Mouse (Mus musculus): ENCODE measurements at regions not wholly inside any gene's neighbourhood (a gene's known extent, or its start where the extent isn't known, plus 50 kb on each side); places are given as distances from the start of the nearest gene placed in this dataset.

DNA sequence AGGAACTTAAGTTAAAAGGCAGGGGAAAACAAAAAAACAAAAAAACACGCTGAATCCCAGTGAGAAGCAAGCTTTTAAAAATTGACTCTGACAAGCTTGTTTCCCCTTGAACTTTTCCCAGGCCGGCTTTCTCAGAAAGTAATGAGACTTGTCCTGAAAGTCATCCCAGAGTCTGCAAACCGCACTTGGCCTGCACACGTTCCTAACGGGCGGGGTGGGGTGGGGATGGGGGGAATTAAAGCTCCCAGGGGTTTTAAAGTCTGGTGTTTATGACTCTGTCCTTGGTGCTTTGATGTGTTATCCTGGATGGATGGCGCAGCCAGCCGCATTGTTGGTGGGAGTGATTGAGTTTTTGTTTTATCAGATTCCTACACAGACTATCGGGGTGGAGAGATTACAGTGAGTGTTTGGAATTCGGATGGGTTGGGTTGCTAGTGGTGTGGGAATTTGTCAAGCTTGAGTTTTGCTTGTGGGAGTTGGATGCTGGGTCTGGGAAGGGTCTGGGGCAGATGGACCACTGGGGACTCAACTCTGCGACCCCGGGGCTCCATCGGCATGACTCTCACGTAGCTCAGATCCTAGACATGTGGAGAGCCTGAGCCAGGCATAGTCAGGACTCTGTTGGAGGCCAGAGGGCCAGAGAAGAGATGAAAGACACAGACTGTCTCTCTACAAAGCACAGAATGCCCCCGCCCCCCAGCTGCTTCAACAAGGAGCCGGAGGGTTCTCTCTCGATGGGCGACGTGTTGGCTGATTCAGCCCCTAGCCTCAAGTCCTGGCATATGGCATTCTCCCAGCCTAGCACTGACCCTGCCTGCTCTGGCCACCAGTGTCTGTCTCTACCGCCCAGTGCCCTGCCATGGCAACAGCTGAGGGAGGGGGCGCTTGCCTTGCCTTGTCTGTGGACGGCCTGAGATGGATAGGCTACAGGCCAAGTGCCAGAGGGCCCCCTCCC lies 75.5 kb downstream of the E030025P04Rik start:
- no peak overlapping the region; the same call in 1 of the 2 replicates for H3K9ac ChIP-seq (ENCODE audit: low read length)
- no peak overlapping the region for H3K4me2 ChIP-seq (ENCODE audit: low read depth, low read length)
- ATAC-seq (ENCODE audit: low read depth): peak; percentile 62
- peak overlapping the region; percentile 48 for H3K27ac ChIP-seq (ENCODE audit: low read length)
- H3K36me3 ChIP-seq (ENCODE audit: control insufficient read depth, insufficient read depth, low read length): no peaks in the 10 kb centered on the region
- H3K27me3 ChIP-seq (ENCODE audit: control insufficient read depth, insufficient read depth, low read depth, low read length): no peaks in the 10 kb centered on the region
- WGBS: 26% methylated on average over 22 of the region's 22 CpGs
- H3K9me3 ChIP-seq (ENCODE audit: control insufficient read depth, low read length): no peaks in the 10 kb centered on the region
- peaks cover 23% of the 10 kb centered on the region for H3K4me1 ChIP-seq (replicated peaks; ENCODE audit: control insufficient read depth, insufficient read depth, low read length)
- H3K4me3 ChIP-seq (ENCODE audit: low read length): no peak overlapping the region

DNA sequence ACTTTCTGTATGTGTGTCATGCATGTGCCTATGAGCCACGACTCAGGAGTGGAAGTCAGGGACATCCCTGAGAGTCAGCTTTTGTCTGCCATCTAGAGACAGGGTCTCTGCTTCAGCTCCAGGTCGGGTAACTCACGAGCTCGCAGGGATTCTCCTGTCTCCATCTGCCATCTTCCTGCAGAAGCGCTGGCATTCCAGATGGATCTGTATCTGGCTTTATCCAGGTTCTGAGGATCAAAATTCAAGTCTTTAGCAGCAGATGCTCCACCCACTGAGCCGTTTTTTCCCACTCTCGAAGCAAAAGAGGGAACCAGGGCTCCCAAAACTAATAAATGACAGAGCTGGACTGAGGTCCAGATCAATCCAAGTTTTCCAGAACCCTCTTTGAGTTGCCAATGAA lies 76.4 kb downstream of the E030025P04Rik start:
- H3K27ac ChIP-seq (ENCODE audit: low read length): 0 out of 2 replicates have a peak overlapping the region, but pooled peaks have one; percentile 48
- peaks cover 23% of the 10 kb centered on the region for H3K4me1 ChIP-seq (replicated peaks; ENCODE audit: control insufficient read depth, insufficient read depth, low read length)
- no peaks in the 10 kb centered on the region for H3K27me3 ChIP-seq (ENCODE audit: control insufficient read depth, insufficient read depth, low read depth, low read length)
- H3K9ac ChIP-seq (ENCODE audit: low read length): no peak overlapping the region
- no peaks in the 10 kb centered on the region for H3K36me3 ChIP-seq (ENCODE audit: control insufficient read depth, insufficient read depth, low read length)
- no peaks in the 10 kb centered on the region for H3K9me3 ChIP-seq (ENCODE audit: control insufficient read depth, low read length)
- no peak overlapping the region for H3K4me2 ChIP-seq (ENCODE audit: low read depth, low read length)
- ATAC-seq (ENCODE audit: low read depth): no peak
- 58% methylated on average over 7 of the region's 7 CpGs for WGBS
- H3K4me3 ChIP-seq (ENCODE audit: low read length): no peak overlapping the region

GRCm38 (mm10) chr11:109061971-109062370 lies 82.2 kb downstream of the E030025P04Rik start:
- WGBS: 61% methylated on average over 4 of the region's 4 CpGs
- no peak overlapping the region for H3K27ac ChIP-seq (ENCODE audit: low read length)
- no peaks in the 10 kb centered on the region for H3K9me3 ChIP-seq (ENCODE audit: control insufficient read depth, low read length)
- H3K36me3 ChIP-seq (ENCODE audit: control insufficient read depth, insufficient read depth, low read length): no peaks in the 10 kb centered on the region
- no peaks in the 10 kb centered on the region for H3K27me3 ChIP-seq (ENCODE audit: control insufficient read depth, insufficient read depth, low read depth, low read length)
- H3K4me2 ChIP-seq (ENCODE audit: low read depth, low read length): no peak overlapping the region
- ATAC-seq (ENCODE audit: low read depth): no peak
- H3K9ac ChIP-seq (ENCODE audit: low read length): no peak overlapping the region
- H3K4me3 ChIP-seq (ENCODE audit: low read length): no peak overlapping the region
- H3K4me1 ChIP-seq (replicated peaks; ENCODE audit: control insufficient read depth, insufficient read depth, low read length): peaks cover 8% of the 10 kb centered on the region

- Histone ChIP-seq H3K4me2 (ENCODE audit: low read depth, low read length) (no peak overlapping the region), H3K27me3 (ENCODE audit: control insufficient read depth, insufficient read depth, low read depth, low read length) (no peaks in the 10 kb centered on the region), H3K36me3 (ENCODE audit: control insufficient read depth, insufficient read depth, low read length) (no peaks in the 10 kb centered on the region), H3K27ac (ENCODE audit: low read length) (peak overlapping the region; percentile 75), H3K4me3 (ENCODE audit: low read length) (no peak overlapping the region), H3K9ac (ENCODE audit: low read length) (no peak overlapping the region), H3K4me1 (replicated peaks; ENCODE audit: control insufficient read depth, insufficient read depth, low read length) (peaks cover 8% of the 10 kb centered on the region), H3K9me3 (ENCODE audit: control insufficient read depth, low read length) (no peaks in the 10 kb centered on the region; the same call in 1 of the 2 replicates)
- ATAC-seq (ENCODE audit: low read depth): peak; percentile 93
- WGBS: 44% methylated on average over 3 of the region's 3 CpGs
Measured at GRCm38 (mm10) chr11:109060527-109060908, 83.7 kb downstream of the E030025P04Rik start.

- Histone ChIP-seq H3K36me3 (ENCODE audit: control insufficient read depth, insufficient read depth, low read length) (no peaks in the 10 kb centered on the region), H3K9me3 (ENCODE audit: control insufficient read depth, low read length) (no peaks in the 10 kb centered on the region; the same call in 1 of the 2 replicates), H3K4me1 (replicated peaks; ENCODE audit: control insufficient read depth, insufficient read depth, low read length) (peaks cover 8% of the 10 kb centered on the region), H3K4me3 (ENCODE audit: low read length) (no peak overlapping the region), H3K27me3 (ENCODE audit: control insufficient read depth, insufficient read depth, low read depth, low read length) (no peaks in the 10 kb centered on the region), H3K9ac (ENCODE audit: low read length) (no peak overlapping the region), H3K4me2 (ENCODE audit: low read depth, low read length) (no peak overlapping the region), H3K27ac (ENCODE audit: low read length) (peak overlapping the region; percentile 75)
- ATAC-seq (ENCODE audit: low read depth): peak; percentile 89
- WGBS: 49% methylated on average over 12 of the region's 12 CpGs
Measured at GRCm38 (mm10) chr11:109059863-109060526, 84.2 kb downstream of the E030025P04Rik start.

- Histone ChIP-seq H3K9ac (ENCODE audit: low read length) (no peak overlapping the region), H3K4me3 (ENCODE audit: low read length) (no peak overlapping the region), H3K27me3 (ENCODE audit: control insufficient read depth, insufficient read depth, low read depth, low read length) (no peaks in the 10 kb centered on the region), H3K4me2 (ENCODE audit: low read depth, low read length) (no peak overlapping the region), H3K27ac (ENCODE audit: low read length) (no peak overlapping the region), H3K4me1 (replicated peaks; ENCODE audit: control insufficient read depth, insufficient read depth, low read length) (peaks cover 8% of the 10 kb centered on the region), H3K36me3 (ENCODE audit: control insufficient read depth, insufficient read depth, low read length) (no peaks in the 10 kb centered on the region), H3K9me3 (ENCODE audit: control insufficient read depth, low read length) (no peaks in the 10 kb centered on the region; the same call in 1 of the 2 replicates)
- no peak for ATAC-seq (ENCODE audit: low read depth)
Measured at GRCm38 (mm10) chr11:109058021-109058420, 86.1 kb downstream of the E030025P04Rik start.

GRCm38 (mm10) chr11:109048257-109049101 lies 95.7 kb downstream of the E030025P04Rik start:
- Histone ChIP-seq H3K27ac (ENCODE audit: low read length) (peak overlapping the region; percentile 56), H3K4me3 (ENCODE audit: low read length) (no peak overlapping the region), H3K4me2 (ENCODE audit: low read depth, low read length) (no peak overlapping the region), H3K36me3 (ENCODE audit: control insufficient read depth, insufficient read depth, low read length) (no peaks in the 10 kb centered on the region), H3K27me3 (ENCODE audit: control insufficient read depth, insufficient read depth, low read depth, low read length) (no peaks in the 10 kb centered on the region), H3K9ac (ENCODE audit: low read length) (no peak overlapping the region), H3K4me1 (replicated peaks; ENCODE audit: control insufficient read depth, insufficient read depth, low read length) (peaks cover 8% of the 10 kb centered on the region), H3K9me3 (ENCODE audit: control insufficient read depth, low read length) (no peaks in the 10 kb centered on the region)
- peak; percentile 81 for ATAC-seq (ENCODE audit: low read depth)
- 40% methylated on average over 10 of the region's 10 CpGs for WGBS

DNA sequence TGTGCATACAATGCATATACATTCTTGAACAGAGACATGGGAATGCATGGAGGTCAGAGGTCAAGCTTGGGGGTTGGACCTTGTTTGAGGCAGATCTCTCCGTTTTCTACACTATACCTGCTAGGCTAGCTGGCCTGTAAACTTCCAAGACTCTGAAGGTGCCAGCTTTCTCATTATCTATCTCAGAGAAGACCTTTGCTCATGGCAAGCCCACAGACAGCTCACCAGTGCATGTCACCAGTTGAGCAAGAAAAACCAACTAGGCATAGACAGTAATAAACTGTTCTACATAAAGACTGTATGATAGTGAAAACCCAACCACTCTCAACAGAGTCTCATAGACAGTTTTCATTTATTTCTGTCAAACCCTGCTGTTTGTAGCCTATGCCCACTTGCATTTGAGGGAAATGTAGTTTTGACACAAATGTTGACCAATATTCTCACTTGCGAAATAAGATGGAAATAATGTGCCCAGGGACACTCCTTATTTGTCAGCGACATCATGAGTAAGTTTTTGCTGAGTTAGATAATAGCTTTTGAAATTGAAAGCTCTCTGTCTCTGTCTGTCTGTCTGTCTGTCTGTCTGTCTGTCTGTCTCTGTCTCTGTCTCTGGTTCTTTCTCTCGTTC lies 96.6 kb downstream of the E030025P04Rik start:
- Histone ChIP-seq H3K4me3 (ENCODE audit: low read length) (no peak overlapping the region), H3K9me3 (ENCODE audit: control insufficient read depth, low read length) (no peaks in the 10 kb centered on the region), H3K4me1 (replicated peaks; ENCODE audit: control insufficient read depth, insufficient read depth, low read length) (peaks cover 8% of the 10 kb centered on the region), H3K27ac (ENCODE audit: low read length) (no peak overlapping the region), H3K36me3 (ENCODE audit: control insufficient read depth, insufficient read depth, low read length) (no peaks in the 10 kb centered on the region), H3K27me3 (ENCODE audit: control insufficient read depth, insufficient read depth, low read depth, low read length) (no peaks in the 10 kb centered on the region), H3K4me2 (ENCODE audit: low read depth, low read length) (no peak overlapping the region), H3K9ac (ENCODE audit: low read length) (no peak overlapping the region)
- 76% methylated on average over 4 of the region's 4 CpGs for WGBS
- no peak for ATAC-seq (ENCODE audit: low read depth)

All from lung, embryonic 16.5 days (tissue).